Mouse (Mus musculus): ENCODE measurements around the gene Slitrk4.

The Slitrk4 gene

DNA sequence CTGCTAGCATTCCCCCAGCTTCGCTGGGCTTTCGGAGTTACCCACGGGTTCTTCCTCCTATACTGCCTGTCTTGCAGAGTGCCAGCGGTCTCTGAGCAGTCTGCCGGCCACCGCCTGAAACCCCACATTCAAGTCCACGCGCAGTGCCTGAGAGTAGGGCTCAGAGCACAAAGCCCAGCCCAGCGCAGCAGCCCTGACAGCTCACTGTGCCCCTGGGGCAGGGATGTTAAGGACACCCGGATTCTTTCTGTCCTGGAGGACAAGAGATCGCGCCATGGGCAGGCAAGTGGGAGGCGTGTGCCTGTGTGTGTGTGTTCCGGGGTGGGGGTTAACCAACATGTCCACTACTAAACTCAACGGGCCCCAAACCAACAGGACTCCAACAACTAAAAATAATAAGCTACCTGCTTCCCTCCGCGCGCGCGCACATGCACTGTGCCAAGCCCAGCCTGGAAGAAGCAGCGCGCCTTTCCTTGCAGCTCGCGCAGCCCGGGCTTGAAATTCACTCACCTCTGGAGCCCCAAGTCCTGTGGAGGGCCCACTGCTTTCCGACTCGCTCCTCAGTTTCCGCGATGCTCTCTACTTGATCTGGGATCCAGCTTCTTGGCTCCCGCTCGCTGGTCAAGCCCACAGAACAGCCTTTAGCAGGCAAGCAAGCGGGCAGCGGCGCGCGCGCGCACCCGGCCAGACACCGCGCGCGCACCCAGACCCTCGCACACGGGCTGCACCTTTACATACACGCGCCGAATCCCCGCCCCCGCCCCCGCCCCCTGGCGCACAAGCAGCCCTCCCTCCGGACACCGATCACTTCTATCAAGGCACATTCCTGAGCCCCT lies at the start of gene Slitrk4:
Gene Slitrk4 (minus strand): TSS at position 707 of the 836 bp plus-strand sequence.
- DNase-seq (ENCODE audit: low read depth, low spot score) = no peak

DNA sequence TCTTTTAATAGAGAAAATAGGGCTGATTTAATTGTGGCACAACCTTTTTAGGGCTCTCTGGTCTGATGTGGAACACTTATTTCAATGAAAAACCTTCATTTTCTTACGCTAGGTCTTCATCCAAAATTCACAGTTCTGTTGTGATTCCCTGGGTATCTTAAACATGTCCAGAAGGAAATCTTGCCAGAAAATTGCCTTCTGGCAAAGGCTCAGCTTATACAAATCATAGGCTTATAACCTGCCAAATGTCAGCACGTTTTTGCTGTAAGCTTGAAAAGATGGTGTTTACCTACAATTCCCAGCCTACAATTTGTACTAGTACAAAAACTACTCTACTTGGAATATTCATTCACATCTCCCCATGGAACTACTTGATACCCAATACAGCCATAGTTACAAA lies 42.7 kb upstream of the Slitrk4 start:
- DNase-seq (ENCODE audit: low read depth, low spot score) = no peak

DNA sequence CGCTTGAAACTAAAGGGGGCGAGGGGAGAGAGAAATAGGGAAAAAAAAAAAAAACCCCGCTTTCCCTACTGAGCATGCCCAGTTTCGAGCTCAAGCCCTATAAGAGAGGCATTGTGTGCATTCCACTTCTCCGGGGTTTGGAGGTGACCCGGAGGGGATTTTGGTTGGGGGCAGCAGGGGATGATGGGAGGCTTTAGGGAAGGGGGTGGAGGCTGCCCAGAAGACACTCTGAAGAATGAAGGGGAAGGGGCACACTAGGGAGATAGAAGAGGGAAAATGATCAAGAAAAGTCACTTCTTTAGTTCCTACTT lies 1.1 kb upstream of the Slitrk4 start:
- no peak for DNase-seq (ENCODE audit: low read depth, low spot score)

- no peak for DNase-seq (ENCODE audit: low read depth, low spot score)
Measured at GRCm38 (mm10) chrX:64277126-64277990, 562 bp upstream of the Slitrk4 start.

GRCm38 (mm10) chrX:64275501-64276289 lies 1.1 kb downstream of the Slitrk4 start:
- no peak for DNase-seq (ENCODE audit: low read depth, low spot score)

- no peak for DNase-seq (ENCODE audit: low read depth, low spot score)
Measured at GRCm38 (mm10) chrX:64263481-64263880, 13.3 kb downstream of the Slitrk4 start.
